ENCODE assay signal across 19 mouse cellular contexts in genomic region chrX:20382260-20382659, GRCm38 (mm10). TPM values are rescaled to one million over a fixed set of nuclear protein-coding genes. Genes with fewer than 3 reads are reported as not detected.
A peak's percentile ranks its signal among the peaks of the same experiment; 100 is the strongest.
DNase-seq lines count a peak whose midpoint lies in the region; ATAC-seq and TF ChIP-seq lines count a peak whose summit lies in the region.
"Had no signal": no experiment of that assay in that cellular context is flagged by ENCODE, and none has a peak within 500 bp of the region (broad histone marks: within the 10 kb centered on the region; RNA-seq: fewer than 3 reads in every experiment).

No protein-coding gene starts in this region.

- TF ChIP-seq CTCF in CH12.LX (conservative IDR thresholded peaks at IDR 0.05 in 1 of 2, IDR thresholded peaks at IDR 0.05 in 1 of 2; ENCODE audit: low read depth in 2 of 2, low read length in 2 of 2), result peak in 1 of 2 experiments; percentile 37; a peak in 1 of 4 replicates

- H3K27me3 ChIP-seq in CH12.LX (replicated peaks), result no peaks in the 10 kb centered on the region
- H3K27me3 ChIP-seq: embryonic facial prominence, embryonic 12.5 days; forebrain, embryonic 13.5 days; forebrain, embryonic 15.5 days had no signal

- peaks cover 5 to 18% of the 10 kb centered on the region in 2 experiments; a peak in 3 of 4 replicates for H3K4me1 ChIP-seq in CH12.LX (ENCODE audit: control insufficient read depth in 1 of 2, insufficient read depth in 2 of 2)
- H3K4me1 ChIP-seq: embryonic facial prominence, embryonic 10.5 days; embryonic facial prominence, embryonic 12.5 days; forebrain, embryonic 13.5 days; forebrain, embryonic 15.5 days had no signal

- H3K27ac ChIP-seq in CH12.LX (ENCODE audit: insufficient read depth, low read depth), result no peak overlapping the region
- H3K27ac ChIP-seq: embryonic facial prominence, embryonic 10.5 days; embryonic facial prominence, embryonic 12.5 days; forebrain, embryonic 13.5 days; forebrain, embryonic 15.5 days had no signal

- peaks cover 15% of the 10 kb centered on the region for H3K79me2 ChIP-seq in CH12.LX (replicated peaks; ENCODE audit: control insufficient read depth, extremely low read depth, insufficient read depth, poor library complexity, severe bottlenecking)

- dilution Hi-C loops in CH12.LX (cut with MboI; ENCODE audit: extremely low pct_ligation_motif_present, extremely low pct_unique_long_range_greater_than_20kb, low sequenced_read_pairs), result no loop called here

- no peak overlapping the region for H3K4me3 ChIP-seq in CH12.LX (replicated peaks in 1 of 3; ENCODE audit: low read depth in 2 of 3, low read length in 2 of 3, poor library complexity in 1 of 3)
- H3K4me3 ChIP-seq: embryonic facial prominence, embryonic 10.5 days; embryonic facial prominence, embryonic 12.5 days; forebrain, embryonic 13.5 days; forebrain, embryonic 15.5 days had no signal

- peaks cover 12 to 28% of the 10 kb centered on the region in 2 experiments for H3K36me3 ChIP-seq in CH12.LX (replicated peaks in 1 of 2; ENCODE audit: control insufficient read depth in 1 of 2, insufficient read depth in 1 of 2, low read length in 1 of 2)
- H3K36me3 ChIP-seq: forebrain, embryonic 15.5 days had no signal

- no peak overlapping the region for H3K9ac ChIP-seq in CH12.LX (ENCODE audit: insufficient read depth, low read depth)
- H3K9ac ChIP-seq: embryonic facial prominence, embryonic 12.5 days; forebrain, embryonic 13.5 days; forebrain, embryonic 15.5 days; forebrain, postnatal 0 days had no signal

- no peak for TF ChIP-seq EP300 in CH12.LX (IDR thresholded peaks at IDR 0.05; ENCODE audit: low read length)

- no peak overlapping the region for H3K4me2 ChIP-seq in CH12.LX (ENCODE audit: insufficient read depth, low read depth, poor library complexity, severe bottlenecking)
- H3K4me2 ChIP-seq: embryonic facial prominence, embryonic 12.5 days; forebrain, embryonic 13.5 days; forebrain, embryonic 15.5 days had no signal

- DNase-seq in CH12.LX (ENCODE audit: extremely low read depth), result no peak
- no peak for DNase-seq in heart, adult 18-20 months
- DNase-seq in gastrocnemius, postnatal 14 days, result no peak
- DNase-seq in layer of hippocampus, adult 11-12 months (ENCODE audit: low spot score), result no peak
- DNase-seq: adrenal gland, adult 2 months; adrenal gland, postnatal 10 days; adrenal gland, postnatal 25 days; cerebellum, adult 11 months; cerebellum, adult 18-20 months; cerebellum, adult 9-10 months; cerebellum, postnatal 10 days; cerebellum, postnatal 25 days; forebrain, postnatal 0 days had no signal

- TF ChIP-seq POLR2A in CH12.LX (IDR thresholded peaks at IDR 0.05; ENCODE audit: low read depth, low read length), result no peak

- in situ Hi-C loops in CH12.LX (cut with MboI; ENCODE audit: low pct_ligation_motif_present, low pct_unique_long_range_greater_than_20kb, low sequenced_read_pairs), result no loop called here

- peak; percentile 34; the same call in 1 of the 2 replicates for ATAC-seq in megakaryocyte progenitor cell, adult 5-6 weeks (replicated peaks; ENCODE audit: poor library complexity)
- ATAC-seq: CD4-positive, CD25-positive, alpha-beta regulatory T cell, adult 4 months; forebrain, embryonic 13.5 days; forebrain, embryonic 15.5 days; forebrain, postnatal 0 days had no signal

- no peaks in the 10 kb centered on the region for H3K9me3 ChIP-seq in CH12.LX (replicated peaks; ENCODE audit: low read length)
- H3K9me3 ChIP-seq: embryonic facial prominence, embryonic 10.5 days; embryonic facial prominence, embryonic 12.5 days; forebrain, embryonic 13.5 days; forebrain, embryonic 15.5 days had no signal

- TF ChIP-seq RAD21 in CH12.LX (IDR thresholded peaks at IDR 0.05; ENCODE audit: low read depth, low read length), result no peak

- intact Hi-C loops in gastrocnemius, postnatal 14 days (cut with DNase I; ENCODE audit: low total_unique reads), result no loop called here

TF ChIP-seq in CH12.LX, 34 proteins besides CTCF, POLR2A, EP300 and RAD21:
- TF ChIP-seq POLR2AphosphoS2 (IDR thresholded peaks at IDR 0.05; ENCODE audit: low read depth, low read length) (no peak), MYC (IDR thresholded peaks at IDR 0.05; ENCODE audit: low read depth, low read length) (peak; percentile 89), HCFC1 (IDR thresholded peaks at IDR 0.05; ENCODE audit: low read depth, low read length) (no peak), MXI1 (IDR thresholded peaks at IDR 0.05; ENCODE audit: low read depth, low read length) (no peak), ZNF384 (IDR thresholded peaks at IDR 0.05; ENCODE audit: low read depth, low read length) (peak; percentile 53; the same call in 1 of the 2 replicates), USF2 (conservative IDR thresholded peaks at IDR 0.05; ENCODE audit: low read depth, low read length) (no peak), E2F4 (IDR thresholded peaks at IDR 0.05; ENCODE audit: insufficient replicate concordance, low read depth, low read length) (no peak), CHD2 (IDR thresholded peaks at IDR 0.05; ENCODE audit: low read length) (no peak), ZKSCAN1 (IDR thresholded peaks at IDR 0.05; ENCODE audit: borderline replicate concordance, low read depth, low read length) (no peak), UBTF (IDR thresholded peaks at IDR 0.05; ENCODE audit: low read depth, low read length) (no peak)

RNA-seq across cellular contexts. Expression of gene Rp2, which starts 18.0 kb away (rescaled TPM):
- 34.7 and 34.9 TPM in 2 replicates for total RNA-seq in CH12.LX (2012; rRNA removed)
- 67.6 and 79.3 TPM in 2 replicates for total RNA-seq in CH12.LX (2014; rRNA removed)
- 31.6 and 34.8 TPM in 2 replicates for polyA plus RNA-seq in CH12.LX (2012; ENCODE audit: insufficient read length, low read depth)
- total RNA-seq in megakaryocyte progenitor cell, adult 5-6 weeks (2015), result 43.8 and 48.7 TPM in 2 replicates
- total RNA-seq in megakaryocyte progenitor cell, adult 5-6 weeks (2017), result 36.5 and 47.4 TPM in 2 replicates
- 10 to 100 TPM; 10.4 TPM for total RNA-seq in heart, adult 18-20 months (2021)
- 1 to 10 TPM; 5.2 to 5.7 TPM for total RNA-seq in gastrocnemius, postnatal 14 days (2021)

RNA-seq across cellular contexts. Expression of gene Jade3, which starts 43.2 kb away (rescaled TPM):
- total RNA-seq in CH12.LX (2012; rRNA removed) (11.8 and 14.2 TPM in 2 replicates), CH12.LX (2014; rRNA removed) (21.1 and 23.3 TPM in 2 replicates)
- 9.9 and 10.2 TPM in 2 replicates for polyA plus RNA-seq in CH12.LX (2012; ENCODE audit: insufficient read length, low read depth)
- 13.4 and 15.8 TPM in 2 replicates for total RNA-seq in megakaryocyte progenitor cell, adult 5-6 weeks (2015)
- 12.2 and 13.6 TPM in 2 replicates for total RNA-seq in megakaryocyte progenitor cell, adult 5-6 weeks (2017)
- total RNA-seq in heart, adult 18-20 months (2021), result 1 to 10 TPM; 2.0 to 2.1 TPM
- 1 to 10 TPM in 1 of 2 experiments, under 1 TPM in 1; 1.00 to 1.1 TPM for total RNA-seq in gastrocnemius, postnatal 14 days (2021)

Comparison
In these comparisons a context has a peak if more than half of its experiments do, and no peak if none do; other contexts are left out.
1. RNA of gene Jade3, which starts 43.2 kb away (total RNA-seq): 11.8 to 23.3 TPM in CH12.LX and 12.2 to 15.8 TPM in megakaryocyte progenitor cell, adult 5-6 weeks; 2.0 to 2.1 TPM in heart, adult 18-20 months and 1.00 to 1.1 TPM in gastrocnemius, postnatal 14 days; every median in the first group is over 4 times any median in the second.